In genomic region chr4:141120700-141121099, GRCm38 (mm10) we compare ENCODE assay signal across 9 mouse cellular contexts. TPM values are rescaled to one million over a fixed set of nuclear protein-coding genes. Genes with fewer than 3 reads are reported as not detected.
DNase-seq lines count a peak whose midpoint lies in the region; ATAC-seq and TF ChIP-seq lines count a peak whose summit lies in the region.
"Had no signal": no experiment of that assay in that cellular context is flagged by ENCODE, and none has a peak within 500 bp of the region (broad histone marks: within the 10 kb centered on the region; RNA-seq: fewer than 3 reads in every experiment).

No protein-coding gene starts in this region.

- H3K4me2 ChIP-seq in forebrain, embryonic 11.5 days (ENCODE audit: low read depth, low read length, severe bottlenecking), result no peak overlapping the region
- H3K4me2 ChIP-seq in liver, embryonic 12.5 days, result no peak overlapping the region
- H3K4me2 ChIP-seq in neural tube, embryonic 13.5 days, result no peak overlapping the region
- H3K4me2 ChIP-seq: hindbrain, embryonic 15.5 days had no signal

- no peaks in the 10 kb centered on the region for H3K9me3 ChIP-seq in forebrain, embryonic 11.5 days (ENCODE audit: control insufficient read depth, low read length)
- no peaks in the 10 kb centered on the region for H3K9me3 ChIP-seq in liver, embryonic 12.5 days (replicated peaks)
- H3K9me3 ChIP-seq in neural tube, embryonic 13.5 days, result no peaks in the 10 kb centered on the region
- H3K9me3 ChIP-seq: hindbrain, embryonic 15.5 days had no signal

- no peak overlapping the region for H3K4me3 ChIP-seq in forebrain, embryonic 11.5 days (ENCODE audit: low read depth, low read length)
- H3K4me3 ChIP-seq in kidney, adult 2 months (ENCODE audit: insufficient read depth, low read depth, low read length), result no peak overlapping the region
- no peak overlapping the region for H3K4me3 ChIP-seq in liver, embryonic 12.5 days
- H3K4me3 ChIP-seq in neural tube, embryonic 13.5 days, result no peak overlapping the region
- H3K4me3 ChIP-seq: hindbrain, embryonic 15.5 days had no signal

- 23% methylated on average over 11 of the region's 11 CpGs for WGBS in forebrain, embryonic 11.5 days
- 35% methylated on average over 11 of the region's 11 CpGs for WGBS in kidney, adult 2 months
- WGBS in liver, embryonic 12.5 days (ENCODE audit: insufficient replicate concordance), result 35% methylated on average over 11 of the region's 11 CpGs
- WGBS in neural tube, embryonic 13.5 days, result 29% methylated on average over 11 of the region's 11 CpGs

- peak; percentile 73 to 84 for DNase-seq in cerebellum, postnatal 14 days
- no peak for DNase-seq in cerebellum, adult 9-11 months
- peak; percentile 77 for DNase-seq in ES-CJ7 (ENCODE audit: low read depth, low spot score)
- peak; percentile 88 for DNase-seq in forebrain, embryonic 11.5 days (ENCODE audit: low spot score)
- no peak for DNase-seq in kidney, adult 2 months
- no peak for DNase-seq in c-Kit-positive CD71-positive TER-119-positive erythroid progenitor cells, embryonic 14.5 days (ENCODE audit: low spot score)

- TF ChIP-seq CTCF in kidney, adult 2 months (conservative IDR thresholded peaks at IDR 0.05; ENCODE audit: insufficient read depth, insufficient read length, low read depth, low read length), result peak; percentile 53

- no peak for TF ChIP-seq POLR2A in kidney, adult 2 months (IDR thresholded peaks at IDR 0.05; ENCODE audit: low read depth, low read length)

- peak; percentile 58; the same call in 1 of the 2 replicates for ATAC-seq in forebrain, embryonic 11.5 days (replicated peaks; ENCODE audit: low FRiP score)
- ATAC-seq in liver, embryonic 12.5 days, result peak; percentile 41; the same call in 1 of the 2 replicates
- ATAC-seq in neural tube, embryonic 13.5 days (ENCODE audit: low read depth), result peak; percentile 56

- peaks cover 2% of the 10 kb centered on the region; the same call in 1 of the 2 replicates for H3K36me3 ChIP-seq in forebrain, embryonic 11.5 days (ENCODE audit: control insufficient read depth, insufficient read depth, low read length)
- H3K36me3 ChIP-seq in kidney, adult 2 months (ENCODE audit: control insufficient read depth, insufficient read depth, low read length), result 0 out of 2 replicates have a peak, but pooled peaks cover 1% of the 10 kb centered on the region
- peaks cover 68% of the 10 kb centered on the region for H3K36me3 ChIP-seq in liver, embryonic 12.5 days
- H3K36me3 ChIP-seq in neural tube, embryonic 13.5 days, result peaks cover 30% of the 10 kb centered on the region

- 0 out of 2 replicates have a peak, but pooled peaks cover 3% of the 10 kb centered on the region for H3K4me1 ChIP-seq in forebrain, embryonic 11.5 days (replicated peaks; ENCODE audit: control insufficient read depth, insufficient read depth, low read length)
- H3K4me1 ChIP-seq in kidney, adult 2 months (ENCODE audit: control insufficient read depth, insufficient read depth, low read length), result peaks cover 7% of the 10 kb centered on the region; the same call in 1 of the 2 replicates
- peaks cover 52% of the 10 kb centered on the region for H3K4me1 ChIP-seq in liver, embryonic 12.5 days
- H3K4me1 ChIP-seq in neural tube, embryonic 13.5 days (replicated peaks), result peaks cover 36% of the 10 kb centered on the region

- H3K9ac ChIP-seq in forebrain, embryonic 11.5 days (ENCODE audit: low read length), result no peak overlapping the region
- no peak overlapping the region for H3K9ac ChIP-seq in liver, embryonic 12.5 days
- no peak overlapping the region for H3K9ac ChIP-seq in neural tube, embryonic 13.5 days
- H3K9ac ChIP-seq: hindbrain, embryonic 15.5 days had no signal

- no peaks in the 10 kb centered on the region for H3K27me3 ChIP-seq in forebrain, embryonic 11.5 days (ENCODE audit: control insufficient read depth, insufficient read depth, low read length)
- no peaks in the 10 kb centered on the region for H3K27me3 ChIP-seq in kidney, adult 2 months (replicated peaks; ENCODE audit: control insufficient read depth, insufficient read depth, low read length)
- no peaks in the 10 kb centered on the region for H3K27me3 ChIP-seq in liver, embryonic 12.5 days (replicated peaks)
- no peaks in the 10 kb centered on the region for H3K27me3 ChIP-seq in neural tube, embryonic 13.5 days
- H3K27me3 ChIP-seq: hindbrain, embryonic 15.5 days had no signal

- no peak overlapping the region for H3K27ac ChIP-seq in forebrain, embryonic 11.5 days (ENCODE audit: low read depth, low read length)
- no peak overlapping the region for H3K27ac ChIP-seq in kidney, adult 2 months (ENCODE audit: insufficient read depth, low read depth, low read length)
- H3K27ac ChIP-seq in liver, embryonic 12.5 days, result no peak overlapping the region
- H3K27ac ChIP-seq in neural tube, embryonic 13.5 days (replicated peaks), result no peak overlapping the region
- H3K27ac ChIP-seq: hindbrain, embryonic 15.5 days had no signal

RNA-seq across cellular contexts. Expression of gene Szrd1, which starts 18.9 kb away (rescaled TPM):
- 22.9 and 26.1 TPM in 2 replicates for polyA plus RNA-seq in forebrain, embryonic 11.5 days (2014; fragmentation: Nextera tagmentation; extraction: Ambion mirVana)
- polyA plus RNA-seq in kidney, adult 2 months (2012; rRNA removed), result 59.3 and 60.3 TPM in 2 replicates
- polyA plus RNA-seq in liver, embryonic 12.5 days (2016; fragmentation: Nextera tagmentation; extraction: Ambion mirVana), result 21.3 and 22.1 TPM in 2 replicates
- polyA plus RNA-seq in neural tube, embryonic 13.5 days (2015; fragmentation: Nextera tagmentation; extraction: Ambion mirVana), result 23.4 and 27.2 TPM in 2 replicates

RNA-seq across cellular contexts. Expression of gene Fbxo42, which starts 27.0 kb away (rescaled TPM):
- polyA plus RNA-seq in forebrain, embryonic 11.5 days (2014; fragmentation: Nextera tagmentation; extraction: Ambion mirVana), result 30.8 and 31.6 TPM in 2 replicates
- 11.7 and 13.0 TPM in 2 replicates for polyA plus RNA-seq in kidney, adult 2 months (2012; rRNA removed)
- 21.6 and 26.0 TPM in 2 replicates for polyA plus RNA-seq in liver, embryonic 12.5 days (2016; fragmentation: Nextera tagmentation; extraction: Ambion mirVana)
- polyA plus RNA-seq in neural tube, embryonic 13.5 days (2015; fragmentation: Nextera tagmentation; extraction: Ambion mirVana), result 23.2 and 24.2 TPM in 2 replicates

RNA-seq across cellular contexts. Expression of gene Spata21, which starts 32.6 kb away (rescaled TPM):
- not detected in 2 replicates for polyA plus RNA-seq in forebrain, embryonic 11.5 days (2014; fragmentation: Nextera tagmentation; extraction: Ambion mirVana)
- polyA plus RNA-seq in kidney, adult 2 months (2012; rRNA removed), result 0.03 and 0.26 TPM in 2 replicates
- 0.05 TPM in 1 of 2 replicates, not detected in the other for polyA plus RNA-seq in liver, embryonic 12.5 days (2016; fragmentation: Nextera tagmentation; extraction: Ambion mirVana)
- polyA plus RNA-seq in neural tube, embryonic 13.5 days (2015; fragmentation: Nextera tagmentation; extraction: Ambion mirVana), result not detected in 2 replicates

RNA-seq across cellular contexts. Expression of gene Necap2, which starts 42.5 kb away (rescaled TPM):
- polyA plus RNA-seq in forebrain, embryonic 11.5 days (2014; fragmentation: Nextera tagmentation; extraction: Ambion mirVana), result 50.0 and 51.2 TPM in 2 replicates
- 60.3 and 64.9 TPM in 2 replicates for polyA plus RNA-seq in kidney, adult 2 months (2012; rRNA removed)
- polyA plus RNA-seq in liver, embryonic 12.5 days (2016; fragmentation: Nextera tagmentation; extraction: Ambion mirVana), result 136 and 143 TPM in 2 replicates
- polyA plus RNA-seq in neural tube, embryonic 13.5 days (2015; fragmentation: Nextera tagmentation; extraction: Ambion mirVana), result 55.5 and 58.7 TPM in 2 replicates

Comparison
In these comparisons a context has a peak if more than half of its experiments do, and no peak if none do; other contexts are left out.
1. DNase-seq: peak in cerebellum, postnatal 14 days (2 of 2), ES-CJ7 (single experiment) and forebrain, embryonic 11.5 days (single experiment); none in cerebellum, adult 9-11 months (single experiment), kidney, adult 2 months (single experiment) and c-Kit-positive CD71-positive TER-119-positive erythroid progenitor cells, embryonic 14.5 days (single experiment).
2. Peak in every context shown above with its lines, with median percentiles within 50 percentile points of each other: ATAC-seq.